Mouse (Mus musculus): ENCODE results near the gene Pmm1. TPM values are rescaled to one million over a fixed set of nuclear protein-coding genes. Genes with fewer than 3 reads are reported as not detected.
A peak's percentile ranks its signal among the peaks of the same experiment; 100 is the strongest.
"Not testable (repeated sequence)": the region's sequence is repeated elsewhere in the genome, so short reads cannot be mapped to it uniquely, and the experiment has no call there.

The Pmm1 gene
- polyA plus RNA-seq, 1 experiment, result 88.7 TPM

- TF ChIP-seq POLR2A (IDR thresholded peaks at IDR 0.05; ENCODE audit: low read depth, low read length), result no peak
- TF ChIP-seq CTCF (IDR thresholded peaks at IDR 0.05; ENCODE audit: borderline replicate concordance, insufficient read depth, low read length), result no peak
- no peak overlapping the region for H3K4me3 ChIP-seq (ENCODE audit: insufficient read depth, low read length)
- H3K4me1 ChIP-seq (ENCODE audit: control insufficient read depth, insufficient read depth, low read length), result peaks cover 5% of the 10 kb centered on the region; the same call in 1 of the 2 replicates
- H3K27ac ChIP-seq (ENCODE audit: insufficient read depth, low read length), result no peak overlapping the region
These were observed 43.5 kb downstream of the Pmm1 start for GRCm38 (mm10) chr15:81917201-81917600.

GRCm38 (mm10) chr15:81915663-81916062 is 45.1 kb downstream of the Pmm1 start:
- Histone ChIP-seq H3K4me3 (ENCODE audit: insufficient read depth, low read length) (no peak overlapping the region), H3K27ac (ENCODE audit: insufficient read depth, low read length) (no peak overlapping the region), H3K4me1 (ENCODE audit: control insufficient read depth, insufficient read depth, low read length) (peaks cover 5% of the 10 kb centered on the region; the same call in 1 of the 2 replicates)
- TF ChIP-seq CTCF (IDR thresholded peaks at IDR 0.05; ENCODE audit: borderline replicate concordance, insufficient read depth, low read length) (no peak), POLR2A (IDR thresholded peaks at IDR 0.05; ENCODE audit: low read depth, low read length) (no peak)

GRCm38 (mm10) chr15:81914668-81915067 is 46.1 kb downstream of the Pmm1 start:
- Histone ChIP-seq H3K27ac (ENCODE audit: insufficient read depth, low read length) (no peak overlapping the region), H3K4me3 (ENCODE audit: insufficient read depth, low read length) (no peak overlapping the region), H3K4me1 (ENCODE audit: control insufficient read depth, insufficient read depth, low read length) (peaks cover 5% of the 10 kb centered on the region; the same call in 1 of the 2 replicates)
- TF ChIP-seq CTCF (IDR thresholded peaks at IDR 0.05; ENCODE audit: borderline replicate concordance, insufficient read depth, low read length), result no peak
- TF ChIP-seq POLR2A (IDR thresholded peaks at IDR 0.05; ENCODE audit: low read depth, low read length), result no peak

GRCm38 (mm10) chr15:81912498-81912897 is 48.2 kb downstream of the Pmm1 start:
- Histone ChIP-seq H3K27ac (ENCODE audit: insufficient read depth, low read length) (peak overlapping the region; percentile 80), H3K4me1 (ENCODE audit: control insufficient read depth, insufficient read depth, low read length) (peaks cover 5% of the 10 kb centered on the region; the same call in 1 of the 2 replicates), H3K4me3 (ENCODE audit: insufficient read depth, low read length) (no peak overlapping the region)
- TF ChIP-seq CTCF (IDR thresholded peaks at IDR 0.05; ENCODE audit: borderline replicate concordance, insufficient read depth, low read length), result no peak
- TF ChIP-seq POLR2A (IDR thresholded peaks at IDR 0.05; ENCODE audit: low read depth, low read length), result no peak

- H3K4me3 ChIP-seq (ENCODE audit: insufficient read depth, low read length); H3K4me1 ChIP-seq (ENCODE audit: control insufficient read depth, insufficient read depth, low read length); H3K27ac ChIP-seq (ENCODE audit: insufficient read depth, low read length): not testable (repeated sequence)
These were observed 52.0 kb downstream of the Pmm1 start for GRCm38 (mm10) chr15:81908767-81909166.

- H3K4me1 ChIP-seq (ENCODE audit: control insufficient read depth, insufficient read depth, low read length), result 0 out of 2 replicates have a peak, but pooled peaks cover 3% of the 10 kb centered on the region
- H3K4me3 ChIP-seq (ENCODE audit: insufficient read depth, low read length), result no peak overlapping the region
- no peak overlapping the region for H3K27ac ChIP-seq (ENCODE audit: insufficient read depth, low read length)
- TF ChIP-seq CTCF (IDR thresholded peaks at IDR 0.05; ENCODE audit: borderline replicate concordance, insufficient read depth, low read length), result no peak
- no peak for TF ChIP-seq POLR2A (IDR thresholded peaks at IDR 0.05; ENCODE audit: low read depth, low read length)
These were observed 52.8 kb downstream of the Pmm1 start for GRCm38 (mm10) chr15:81907953-81908352.

- H3K4me1 ChIP-seq (ENCODE audit: control insufficient read depth, insufficient read depth, low read length), result no peaks in the 10 kb centered on the region
- H3K27ac ChIP-seq (ENCODE audit: insufficient read depth, low read length), result no peak overlapping the region
- TF ChIP-seq POLR2A (IDR thresholded peaks at IDR 0.05; ENCODE audit: low read depth, low read length), result no peak
- no peak for TF ChIP-seq CTCF (IDR thresholded peaks at IDR 0.05; ENCODE audit: borderline replicate concordance, insufficient read depth, low read length)
- no peak overlapping the region for H3K4me3 ChIP-seq (ENCODE audit: insufficient read depth, low read length)
These were observed 55.8 kb downstream of the Pmm1 start for GRCm38 (mm10) chr15:81904939-81905338.

Other genes starting within 250 kb of the Pmm1 start
- gene Zc3h7b, start 215.9 kb downstream of the Pmm1 start, polyA plus RNA-seq (2011; ENCODE audit: insufficient read length, low read depth, missing spikeins), result 41.2 and 50.6 TPM in 2 replicates
- gene Rangap1, start 215.4 kb downstream of the Pmm1 start, polyA plus RNA-seq (2011; ENCODE audit: insufficient read length, low read depth, missing spikeins), result 68.2 and 69.1 TPM in 2 replicates
- gene Tef, start 158.5 kb downstream of the Pmm1 start, polyA plus RNA-seq (2011; ENCODE audit: insufficient read length, low read depth, missing spikeins), result 37.4 and 43.1 TPM in 2 replicates
- gene Tob2, start 102.1 kb downstream of the Pmm1 start, polyA plus RNA-seq (2011; ENCODE audit: insufficient read length, low read depth, missing spikeins), result 21.4 and 22.8 TPM in 2 replicates
- gene Phf5a, start 89.0 kb downstream of the Pmm1 start, polyA plus RNA-seq (2011; ENCODE audit: insufficient read length, low read depth, missing spikeins), result 53.0 and 71.3 TPM in 2 replicates
- 143 and 150 TPM in 2 replicates for gene Aco2, start 88.6 kb downstream of the Pmm1 start, polyA plus RNA-seq (2011; ENCODE audit: insufficient read length, low read depth, missing spikeins)
- gene Polr3h, start 34.7 kb downstream of the Pmm1 start, polyA plus RNA-seq (2011; ENCODE audit: insufficient read length, low read depth, missing spikeins), result 12.3 and 16.2 TPM in 2 replicates
- 3.3 and 4.4 TPM in 2 replicates for gene Csdc2, start 24.2 kb downstream of the Pmm1 start, polyA plus RNA-seq (2011; ENCODE audit: insufficient read length, low read depth, missing spikeins)
- gene 1700029P11Rik, start 19.6 kb upstream of the Pmm1 start, polyA plus RNA-seq (2011; ENCODE audit: insufficient read length, low read depth, missing spikeins), result not detected in 2 replicates
- 37.4 and 38.1 TPM in 2 replicates for gene Xrcc6, start 26.9 kb upstream of the Pmm1 start, polyA plus RNA-seq (2011; ENCODE audit: insufficient read length, low read depth, missing spikeins)
- gene Desi1, start 72.9 kb upstream of the Pmm1 start, polyA plus RNA-seq (2011; ENCODE audit: insufficient read length, low read depth, missing spikeins), result 49.4 and 50.2 TPM in 2 replicates
- 176 and 193 TPM in 2 replicates for gene Snu13, start 86.7 kb upstream of the Pmm1 start, polyA plus RNA-seq (2011; ENCODE audit: insufficient read length, low read depth, missing spikeins)
- not detected in 2 replicates for gene 4930407I10Rik, start 98.2 kb upstream of the Pmm1 start, polyA plus RNA-seq (2011; ENCODE audit: insufficient read length, low read depth, missing spikeins)
- gene Mei1, start 109.1 kb upstream of the Pmm1 start, polyA plus RNA-seq (2011; ENCODE audit: insufficient read length, low read depth, missing spikeins), result not detected in 2 replicates
- 15.0 and 18.6 TPM in 2 replicates for gene Ccdc134, start 167.0 kb upstream of the Pmm1 start, polyA plus RNA-seq (2011; ENCODE audit: insufficient read length, low read depth, missing spikeins)
- 86.4 and 87.3 TPM in 2 replicates for gene Srebf2, start 186.3 kb upstream of the Pmm1 start, polyA plus RNA-seq (2011; ENCODE audit: insufficient read length, low read depth, missing spikeins)